In the genomic region with DNA sequence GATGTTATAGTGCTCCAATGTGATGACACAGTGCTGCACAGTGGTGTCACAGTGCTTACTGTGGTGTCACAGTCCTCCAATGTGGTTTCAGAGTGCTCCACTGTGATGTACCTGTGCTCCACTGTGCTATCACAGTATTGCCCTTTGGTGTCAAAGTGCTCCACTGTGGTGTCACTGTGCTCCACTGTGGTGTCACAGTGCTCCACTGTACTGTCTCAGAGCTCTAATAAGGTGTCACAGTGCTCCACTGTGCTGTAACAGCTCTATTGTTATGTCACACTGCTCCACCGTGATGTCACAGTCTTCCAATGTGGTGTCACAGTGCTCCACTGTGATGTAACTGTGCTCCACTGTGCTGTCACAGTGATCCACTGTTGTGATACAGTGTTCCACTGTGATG, we compare ENCODE assay signal across 11 mouse cellular contexts.
DNase-seq lines count a peak whose midpoint lies in the region; ATAC-seq and TF ChIP-seq lines count a peak whose summit lies in the region.
"Had no signal": no experiment of that assay in that cellular context is flagged by ENCODE, and none has a peak within 500 bp of the region (broad histone marks: within the 10 kb centered on the region; RNA-seq: fewer than 3 reads in every experiment).

No protein-coding gene starts in this region.

- H3K4me3 ChIP-seq in limb, embryonic 11.5 days (ENCODE audit: low read depth, low read length), result no peak overlapping the region
- no peak overlapping the region for H3K4me3 ChIP-seq in limb, embryonic 10.5 days
- H3K4me3 ChIP-seq in limb, embryonic 15.5 days, result no peak overlapping the region
- H3K4me3 ChIP-seq in midbrain, postnatal 0 days (ENCODE audit: low read depth, low read length), result no peak overlapping the region
- H3K4me3 ChIP-seq: neural tube, embryonic 12.5 days had no signal

- no peak overlapping the region for H3K9ac ChIP-seq in limb, embryonic 11.5 days (ENCODE audit: low read length)
- H3K9ac ChIP-seq in limb, embryonic 15.5 days, result no peak overlapping the region
- no peak overlapping the region for H3K9ac ChIP-seq in midbrain, postnatal 0 days (replicated peaks; ENCODE audit: low read length, poor library complexity, severe bottlenecking)
- H3K9ac ChIP-seq: neural tube, embryonic 12.5 days had no signal

- peak; percentile 8 for DNase-seq in CD4-positive, CD25-positive, alpha-beta regulatory T cell, adult 2 months (ENCODE audit: low read depth, low spot score)
- DNase-seq in limb, embryonic 11.5 days (ENCODE audit: low spot score), result peak; percentile 16
- no peak for DNase-seq in limb, embryonic 10.5 days (ENCODE audit: low spot score)
- DNase-seq in midbrain, postnatal 0 days (ENCODE audit: low spot score), result no peak
- no peak for DNase-seq in ovary, postnatal 14 days (ENCODE audit: low spot score)
- no peak for DNase-seq in cerebellum, postnatal 10 days
- DNase-seq: cerebellum, adult 11 months; thymus, adult 2 months had no signal

- no peak for TF ChIP-seq CTCF in midbrain, postnatal 0 days (IDR thresholded peaks at IDR 0.05)

- H3K36me3 ChIP-seq in limb, embryonic 11.5 days (ENCODE audit: control insufficient read depth, insufficient read depth, low read length), result no peaks in the 10 kb centered on the region
- no peaks in the 10 kb centered on the region for H3K36me3 ChIP-seq in limb, embryonic 10.5 days
- H3K36me3 ChIP-seq in limb, embryonic 15.5 days, result no peaks in the 10 kb centered on the region
- no peaks in the 10 kb centered on the region for H3K36me3 ChIP-seq in midbrain, postnatal 0 days (ENCODE audit: insufficient read depth, low read length)
- H3K36me3 ChIP-seq: neural tube, embryonic 12.5 days had no signal

- H3K9me3 ChIP-seq in limb, embryonic 11.5 days (ENCODE audit: control insufficient read depth, low read length), result peaks cover 65% of the 10 kb centered on the region
- H3K9me3 ChIP-seq in limb, embryonic 10.5 days (replicated peaks), result peaks cover 59% of the 10 kb centered on the region
- peaks cover 7% of the 10 kb centered on the region; the same call in 1 of the 2 replicates for H3K9me3 ChIP-seq in limb, embryonic 15.5 days
- peaks cover 51% of the 10 kb centered on the region for H3K9me3 ChIP-seq in midbrain, postnatal 0 days (ENCODE audit: low read length)

- 82% methylated on average over 1 of the region's 1 CpGs for WGBS in limb, embryonic 11.5 days
- WGBS in limb, embryonic 10.5 days, result 89% methylated on average over 1 of the region's 1 CpGs
- 92% methylated on average over 1 of the region's 1 CpGs for WGBS in limb, embryonic 15.5 days
- 96% methylated on average over 1 of the region's 1 CpGs for WGBS in midbrain, postnatal 0 days

- no peak for ATAC-seq in CD4-positive, CD25-positive, alpha-beta regulatory T cell, adult 4 months
- 0 out of 2 replicates have a peak, but pooled peaks have one; percentile 63 for ATAC-seq in limb, embryonic 11.5 days (ENCODE audit: insufficient number of reproducible peaks, low FRiP score, low TSS enrichment, low read depth)
- ATAC-seq in limb, embryonic 15.5 days (ENCODE audit: insufficient number of reproducible peaks, low FRiP score, low TSS enrichment, low read depth), result peak; percentile 75; the same call in 1 of the 2 replicates
- peak; percentile 74; the same call in 1 of the 2 replicates for ATAC-seq in midbrain, postnatal 0 days (ENCODE audit: low FRiP score)

- no peaks in the 10 kb centered on the region for H3K27me3 ChIP-seq in limb, embryonic 11.5 days (ENCODE audit: control insufficient read depth, insufficient read depth, low read length)
- H3K27me3 ChIP-seq in limb, embryonic 10.5 days (ENCODE audit: low read depth, poor library complexity, severe bottlenecking), result no peaks in the 10 kb centered on the region
- H3K27me3 ChIP-seq in limb, embryonic 15.5 days, result no peaks in the 10 kb centered on the region
- no peaks in the 10 kb centered on the region for H3K27me3 ChIP-seq in midbrain, postnatal 0 days (ENCODE audit: insufficient read depth, low read length)
- H3K27me3 ChIP-seq: neural tube, embryonic 12.5 days had no signal

- no peaks in the 10 kb centered on the region for H3K4me1 ChIP-seq in limb, embryonic 11.5 days (ENCODE audit: control insufficient read depth, insufficient read depth, low read length)
- H3K4me1 ChIP-seq in limb, embryonic 10.5 days, result no peaks in the 10 kb centered on the region
- H3K4me1 ChIP-seq in limb, embryonic 15.5 days, result no peaks in the 10 kb centered on the region
- no peaks in the 10 kb centered on the region for H3K4me1 ChIP-seq in midbrain, postnatal 0 days (ENCODE audit: insufficient read depth, low read length)
- H3K4me1 ChIP-seq: neural tube, embryonic 12.5 days had no signal

- no peak overlapping the region for H3K4me2 ChIP-seq in limb, embryonic 11.5 days (ENCODE audit: low read depth, severe bottlenecking)
- H3K4me2 ChIP-seq in limb, embryonic 15.5 days, result no peak overlapping the region
- no peak overlapping the region for H3K4me2 ChIP-seq in midbrain, postnatal 0 days (ENCODE audit: low read depth, low read length, poor library complexity, severe bottlenecking)
- H3K4me2 ChIP-seq: neural tube, embryonic 12.5 days had no signal

- no peak overlapping the region for H3K27ac ChIP-seq in limb, embryonic 11.5 days (replicated peaks; ENCODE audit: low read depth, low read length)
- no peak overlapping the region for H3K27ac ChIP-seq in limb, embryonic 10.5 days
- no peak overlapping the region for H3K27ac ChIP-seq in limb, embryonic 15.5 days
- no peak overlapping the region for H3K27ac ChIP-seq in midbrain, postnatal 0 days (ENCODE audit: low read depth, low read length)
- H3K27ac ChIP-seq: neural tube, embryonic 12.5 days had no signal

Comparison
In these comparisons a context has a peak if more than half of its experiments do, and no peak if none do; other contexts are left out.
1. DNase-seq: peak in CD4-positive, CD25-positive, alpha-beta regulatory T cell, adult 2 months (single experiment) and limb, embryonic 11.5 days (single experiment); none in limb, embryonic 10.5 days (single experiment), midbrain, postnatal 0 days (single experiment), ovary, postnatal 14 days (single experiment) and cerebellum, postnatal 10 days (0 of 2).